Mouse (Mus musculus) stomach, embryonic 16.5 days (tissue): Measurements from ENCODE around the gene Nfatc4. TPM values are rescaled to one million over a fixed set of nuclear protein-coding genes. Genes with fewer than 3 reads are reported as not detected.

Experiments used
- ATAC-seq: fragments of 200-750 bp; cut with Nextera tagmentation; 2 replicates; pipeline ENCODE4 v1.8.0; 2017; ENCODE audit warnings: moderate number of reproducible peaks, moderate TSS enrichment; ENCODE audit not compliant: insufficient read depth, low FRiP score
- H3K27ac ChIP-seq: fragments of 300-500 bp; sonication (generic); 2 replicates; pipeline ENCODE4 v1.5.1; 2014; ENCODE audit warnings: low read length
- H3K27me3 ChIP-seq: fragments of 300-500 bp; sonication (generic); 2 replicates; pipeline ENCODE4 v1.6.1; 2014; ENCODE audit warnings: low read length, control low read depth, mixed read lengths; ENCODE audit not compliant: control insufficient read depth, insufficient read depth
- H3K36me3 ChIP-seq: fragments of 300-500 bp; sonication (generic); 2 replicates; pipeline ENCODE4 v1.6.1; 2014; ENCODE audit warnings: low read length; ENCODE audit not compliant: control insufficient read depth, insufficient read depth
- H3K4me1 ChIP-seq: fragments of 300-500 bp; sonication (generic); 2 replicates; pipeline ENCODE4 v1.6.1; 2014; ENCODE audit warnings: low read length, control low read depth, mixed read lengths; ENCODE audit not compliant: control insufficient read depth, insufficient read depth
- H3K4me2 ChIP-seq: fragments of 300-500 bp; sonication (generic); 2 replicates; pipeline ENCODE4 v1.6.1; 2014; ENCODE audit warnings: low read depth, low read length, mixed read lengths
- H3K4me3 ChIP-seq: fragments of 300-500 bp; sonication (generic); replicated peaks from 2 replicates; pipeline ENCODE4 v1.5.1; 2014; ENCODE audit warnings: mild to moderate bottlenecking, low read length
- H3K9ac ChIP-seq: fragments of 300-500 bp; sonication (generic); 2 replicates; pipeline ENCODE4 v1.6.1; 2014; ENCODE audit warnings: low read length
- H3K9me3 ChIP-seq: fragments of 300-500 bp; sonication (generic); replicated peaks from 2 replicates; pipeline ENCODE4 v1.6.1; 2016; ENCODE audit warnings: low read length, control low read depth; ENCODE audit not compliant: control insufficient read depth
- WGBS: fragments of 180-500 bp; shearing (Covaris S2); extraction: QIAGEN DNeasy Blood & Tissue Kit; methylation state at CpG from one replicate; pipeline ENCODE4 v1.1.7; 2014; 5-methylcytosine and 5-hydroxymethylcytosine counted together
- polyA plus RNA-seq: library from polyadenylated mRNA; unstranded; fragments of >200 nt; fragmentation: Nextera tagmentation; extraction: Ambion mirVana; gene quantifications from 2 replicates; pipeline ENCODE4 v1.2.1, GENCODE M21; 2015

The Nfatc4 gene
- polyA plus RNA-seq, 1 experiment from 2014 or later: 33.9 TPM

- Histone ChIP-seq H3K27ac (no peak overlapping the region), H3K4me2 (no peak overlapping the region), H3K36me3 (no peaks in the 10 kb centered on the region), H3K4me1 (no peaks in the 10 kb centered on the region), H3K9ac (no peak overlapping the region), H3K9me3 (no peaks in the 10 kb centered on the region), H3K27me3 (no peaks in the 10 kb centered on the region), H3K4me3 (no peak overlapping the region)
- 55% methylated on average over 4 of the region's 4 CpGs for WGBS
- no peak for ATAC-seq
Observed at GRCm38 (mm10) chr14:55840853-55841366, 18.0 kb downstream of the Nfatc4 start.

DNA sequence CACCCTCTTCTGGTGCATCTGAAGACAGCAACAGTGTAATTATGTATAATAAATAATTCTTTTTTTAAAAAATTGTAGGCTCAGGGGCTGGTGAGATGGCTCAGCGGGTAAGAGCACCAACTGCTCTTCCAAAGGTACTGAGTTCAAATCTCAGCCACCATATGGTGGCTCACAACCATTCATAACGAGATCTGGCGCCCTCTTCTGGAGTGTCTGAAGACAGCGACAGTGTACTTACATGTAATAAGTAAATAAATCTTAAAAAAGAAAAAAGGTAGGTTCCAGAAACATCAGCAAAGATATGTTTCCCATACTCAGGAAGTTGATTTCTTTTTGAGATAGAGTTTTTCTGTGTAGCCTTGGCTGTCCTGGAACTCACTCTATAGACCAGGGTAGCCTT is 19.9 kb downstream of the Nfatc4 start:
- H3K4me1 ChIP-seq: no peaks in the 10 kb centered on the region

DNA sequence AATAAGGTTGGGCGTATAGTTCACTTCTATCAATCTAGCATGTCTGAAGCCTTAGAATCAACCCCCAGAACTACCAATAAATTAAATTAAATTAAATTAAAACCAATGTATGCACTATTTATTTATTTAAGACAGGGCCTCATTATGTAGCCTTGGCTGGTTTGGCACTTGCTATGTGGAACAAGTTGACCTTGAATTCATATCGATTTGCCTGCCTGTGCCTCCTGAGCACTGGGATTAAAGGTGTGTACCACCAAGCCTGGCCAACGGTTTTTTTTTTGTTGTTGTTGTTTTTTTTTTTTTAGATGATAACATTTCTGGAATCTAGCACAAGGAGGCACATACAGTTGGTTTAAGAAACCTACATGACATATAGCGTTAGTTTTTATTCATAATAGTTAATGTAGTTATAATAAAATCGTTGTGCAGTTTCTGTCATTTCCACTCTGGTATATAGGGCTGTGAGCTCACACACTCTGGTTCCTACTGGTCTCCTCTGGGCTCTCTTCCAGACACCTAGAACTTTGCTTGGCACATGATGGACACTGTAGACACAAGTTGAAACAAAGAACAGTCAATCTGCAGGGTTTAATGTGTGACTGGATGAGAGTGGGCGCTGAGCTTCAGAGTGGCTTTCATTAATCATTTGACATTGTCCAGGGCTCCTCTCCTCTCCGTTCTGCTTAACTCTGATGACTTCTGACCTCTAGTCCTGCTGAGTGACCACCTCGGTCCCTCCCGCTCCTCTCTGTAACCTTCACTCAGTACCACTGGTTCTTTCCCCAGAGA is 22.8 kb downstream of the Nfatc4 start:
- ATAC-seq: no peak
- H3K4me1 ChIP-seq: no peaks in the 10 kb centered on the region
- H3K9ac ChIP-seq: no peak overlapping the region
- no peak overlapping the region for H3K4me2 ChIP-seq
- no peak overlapping the region for H3K4me3 ChIP-seq
- H3K9me3 ChIP-seq: no peaks in the 10 kb centered on the region
- H3K27ac ChIP-seq: no peak overlapping the region
- 59% methylated on average over 9 of the region's 9 CpGs for WGBS
- no peaks in the 10 kb centered on the region for H3K27me3 ChIP-seq
- H3K36me3 ChIP-seq: no peaks in the 10 kb centered on the region

More for the DNA sequence above, 19.9 kb downstream of the Nfatc4 start:
- H3K9ac ChIP-seq: no peak overlapping the region
- H3K27ac ChIP-seq: no peak overlapping the region
- WGBS: 75% methylated on average over 4 of the region's 4 CpGs
- ATAC-seq: no peak
- H3K9me3 ChIP-seq: no peaks in the 10 kb centered on the region
- no peak overlapping the region for H3K4me2 ChIP-seq
- H3K36me3 ChIP-seq: no peaks in the 10 kb centered on the region
- no peak overlapping the region for H3K4me3 ChIP-seq
- H3K27me3 ChIP-seq: no peaks in the 10 kb centered on the region

DNA sequence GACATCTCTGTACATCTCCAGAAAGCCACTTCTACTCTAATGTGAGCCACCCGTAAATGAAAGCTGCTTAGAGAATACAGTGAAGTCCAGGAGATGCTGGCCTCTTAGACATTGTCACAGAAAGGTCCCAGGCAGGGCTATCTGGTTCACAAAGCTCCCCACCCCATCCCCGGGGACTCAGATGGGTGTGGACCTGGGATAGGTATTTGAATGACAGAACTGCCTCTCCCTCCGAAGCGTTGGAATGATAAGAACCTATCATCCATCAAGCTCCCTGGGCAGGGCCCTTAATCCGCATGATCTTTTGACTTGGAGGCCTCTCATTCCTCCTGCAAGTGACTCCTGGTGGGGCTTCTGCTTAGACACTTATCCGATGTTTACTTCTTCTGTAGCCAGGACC is 27.9 kb downstream of the Nfatc4 start:
- no peaks in the 10 kb centered on the region for H3K27me3 ChIP-seq
- no peak overlapping the region for H3K9ac ChIP-seq
- 47% methylated on average over 6 of the region's 6 CpGs for WGBS
- H3K4me3 ChIP-seq: no peak overlapping the region
- no peaks in the 10 kb centered on the region for H3K36me3 ChIP-seq
- peaks cover 25% of the 10 kb centered on the region for H3K4me1 ChIP-seq
- no peak overlapping the region for H3K4me2 ChIP-seq
- H3K9me3 ChIP-seq: no peaks in the 10 kb centered on the region
- no peak overlapping the region for H3K27ac ChIP-seq
- ATAC-seq: no peak

DNA sequence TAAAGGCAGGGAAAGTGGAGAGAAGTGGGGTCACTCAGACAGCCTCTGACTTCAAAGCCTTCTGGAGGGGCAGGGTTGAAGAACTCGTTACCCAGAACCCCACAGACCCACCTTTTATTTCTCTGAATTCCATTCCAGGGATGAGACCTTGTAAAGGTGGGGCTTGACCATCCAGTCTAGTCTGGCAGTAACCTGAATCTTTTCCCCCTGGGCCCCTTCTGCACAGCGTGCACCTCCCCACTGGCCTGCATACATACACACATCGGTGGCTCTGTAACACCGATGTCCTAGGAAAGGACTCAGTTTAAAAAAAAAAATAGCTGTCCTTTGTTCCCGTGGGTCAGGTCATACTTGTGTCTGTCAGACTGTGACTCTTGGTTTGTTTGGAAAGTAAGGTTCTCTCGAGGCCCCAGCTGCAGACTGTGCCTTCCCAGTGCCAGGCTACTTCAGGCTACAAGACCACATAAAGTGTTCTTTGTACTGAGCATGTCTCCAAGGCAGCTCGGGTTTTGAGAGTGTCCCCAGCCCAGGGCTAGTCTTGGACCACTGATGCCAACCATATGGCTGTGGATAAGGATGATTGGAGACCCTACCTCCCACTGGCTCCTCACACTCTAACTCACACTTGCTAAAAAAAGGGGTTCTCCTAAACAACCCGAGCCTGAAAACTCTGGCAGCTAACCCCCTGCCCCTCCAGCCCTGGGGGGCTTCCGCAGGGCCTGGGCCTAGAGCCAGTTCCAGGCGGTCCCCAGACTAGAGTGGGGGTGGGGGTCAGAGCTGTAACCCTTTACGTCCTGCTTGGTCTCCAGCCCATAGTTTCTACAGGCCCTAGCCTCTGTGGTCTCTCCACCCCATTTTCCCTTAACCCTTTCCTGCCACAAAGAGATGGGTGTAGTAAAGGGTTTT is 30.0 kb downstream of the Nfatc4 start:
- H3K9ac ChIP-seq: peak overlapping the region; percentile 83
- H3K4me3 ChIP-seq: peak overlapping the region; percentile 73
- H3K36me3 ChIP-seq: peaks cover 2% of the 10 kb centered on the region; the same call in 1 of the 2 replicates
- H3K9me3 ChIP-seq: no peaks in the 10 kb centered on the region
- no peaks in the 10 kb centered on the region for H3K27me3 ChIP-seq
- peak overlapping the region; percentile 71 for H3K4me2 ChIP-seq
- peak; percentile 61 for ATAC-seq
- H3K4me1 ChIP-seq: peaks cover 40% of the 10 kb centered on the region
- 5% methylated on average over 11 of the region's 11 CpGs for WGBS
- H3K27ac ChIP-seq: peak overlapping the region; percentile 97

- peak within 1 kb of the TSS; percentile 83 for H3K9ac ChIP-seq
- H3K36me3 ChIP-seq: peaks cover 4% of the 10 kb centered on the region; the same call in 1 of the 2 replicates
- H3K27me3 ChIP-seq: no peaks in the 10 kb centered on the region
- peaks cover 43% of the 10 kb centered on the region for H3K4me1 ChIP-seq
- under 1% methylated on average over 33 of the region's 33 CpGs for WGBS
- peak within 1 kb of the TSS; percentile 97 for H3K27ac ChIP-seq
- H3K4me3 ChIP-seq: peak within 1 kb of the TSS; percentile 73
- H3K4me2 ChIP-seq: peak within 1 kb of the TSS; percentile 71
- ATAC-seq: peak; percentile 93
- H3K9me3 ChIP-seq: no peaks in the 10 kb centered on the region
Observed at GRCm38 (mm10) chr14:55853621-55854285, 30.8 kb downstream of the Nfatc4 start, which contains the start of gene Nynrin. Nynrin (plus strand) TSS chr14:55854010.

- H3K4me3 ChIP-seq: peak overlapping the region; percentile 73
- peak overlapping the region; percentile 83 for H3K9ac ChIP-seq
- ATAC-seq: peak; percentile 0; the same call in 1 of the 2 replicates
- peak overlapping the region; percentile 71 for H3K4me2 ChIP-seq
- H3K4me1 ChIP-seq: peaks cover 47% of the 10 kb centered on the region
- H3K9me3 ChIP-seq: no peaks in the 10 kb centered on the region
- peak overlapping the region; percentile 97 for H3K27ac ChIP-seq
- H3K27me3 ChIP-seq: no peaks in the 10 kb centered on the region
- H3K36me3 ChIP-seq: peaks cover 4% of the 10 kb centered on the region; the same call in 1 of the 2 replicates
- 2% methylated on average over 9 of the region's 9 CpGs for WGBS
Observed at GRCm38 (mm10) chr14:55854406-55855100, 31.6 kb downstream of the Nfatc4 start.

DNA sequence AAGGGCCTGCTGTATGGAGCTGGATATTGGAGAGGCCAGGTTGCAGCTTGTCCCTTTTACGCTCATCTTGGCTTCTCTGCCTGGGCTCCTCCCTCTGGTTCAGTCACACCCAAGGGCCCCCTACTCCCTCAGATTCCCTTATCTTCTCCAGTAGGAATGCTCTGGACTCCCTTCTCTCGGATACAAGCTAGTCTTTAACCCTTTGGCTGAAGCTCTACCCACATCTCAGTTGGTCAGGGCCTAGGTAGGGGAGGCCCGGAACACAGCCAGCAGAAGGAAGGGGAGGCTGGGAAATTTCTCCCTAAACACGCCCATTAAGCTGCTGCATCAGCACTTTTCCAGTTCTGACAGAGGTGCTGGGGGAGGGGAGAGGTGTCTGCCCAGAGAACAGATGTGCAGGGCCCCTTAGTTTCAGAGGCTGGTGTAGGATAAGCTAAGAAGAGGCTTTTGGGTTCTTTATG is 32.2 kb downstream of the Nfatc4 start:
- Histone ChIP-seq H3K27me3 (no peaks in the 10 kb centered on the region), H3K27ac (peak overlapping the region; percentile 97), H3K4me3 (peak overlapping the region; percentile 73), H3K9ac (peak overlapping the region; percentile 83), H3K9me3 (no peaks in the 10 kb centered on the region), H3K4me1 (peaks cover 47% of the 10 kb centered on the region), H3K36me3 (peaks cover 4% of the 10 kb centered on the region; the same call in 1 of the 2 replicates), H3K4me2 (peak overlapping the region; percentile 71)
- ATAC-seq: peak; percentile 35; the same call in 1 of the 2 replicates
- WGBS: under 1% methylated on average over 4 of the region's 4 CpGs
